Mouse (Mus musculus) c-Kit-positive CD71-positive TER-119-negative erythroid progenitor cells, embryonic 14.5 days (primary cell): ENCODE data around the gene Selenof.

Experiments
- DNase-seq: peaks from one replicate; pipeline ENCODE4 v3.0.0-alpha.2; 2013; ENCODE audit warnings: low read depth

The Selenof gene

GRCm38 (mm10) chr3:144642141-144642540 is 72.0 kb downstream of the Selenof start:
- no peak for DNase-seq

GRCm38 (mm10) chr3:144643301-144643871 is 73.3 kb downstream of the Selenof start:
- DNase-seq = no peak

GRCm38 (mm10) chr3:144644202-144644601 is 74.1 kb downstream of the Selenof start:
- DNase-seq = no peak
